Mouse (Mus musculus): ENCODE data around the gene Ubl7. TPM values are rescaled to one million over a fixed set of nuclear protein-coding genes. Genes with fewer than 3 reads are reported as not detected.

Ubl7 gene
- polyA plus RNA-seq (2012; rRNA removed; ENCODE audit: low replicate concordance) = 156 and 194 TPM in 2 replicates

GRCm38 (mm10) chr9:57910254-57911160, at the start of gene Ubl7:
Gene Ubl7, plus strand, starts transcription at chr9:57910979.

GRCm38 (mm10) chr9:57939431-57940348, 28.9 kb downstream of the Ubl7 start, which contains the start of gene Sema7a:
Gene Sema7a, plus strand, starts transcription at chr9:57940112.

Other genes with a start within 250 kb of the Ubl7 start
- 3.1 TPM in 1 of 2 replicates, not detected in the other for gene Cyp1a2, start 227.3 kb upstream of the Ubl7 start, polyA plus RNA-seq (2012; rRNA removed; ENCODE audit: low replicate concordance)
- 0.69 and 1.1 TPM in 2 replicates for gene Cyp1a1, start 223.1 kb upstream of the Ubl7 start, polyA plus RNA-seq (2012; rRNA removed; ENCODE audit: low replicate concordance)
- 11.0 and 14.9 TPM in 2 replicates for gene Edc3, start 202.4 kb upstream of the Ubl7 start, polyA plus RNA-seq (2012; rRNA removed; ENCODE audit: low replicate concordance)
- 82.5 and 138 TPM in 2 replicates for gene Clk3, start 145.1 kb upstream of the Ubl7 start, polyA plus RNA-seq (2012; rRNA removed; ENCODE audit: low replicate concordance)
- 18.6 and 25.9 TPM in 2 replicates for gene Arid3b, start 74.2 kb upstream of the Ubl7 start, polyA plus RNA-seq (2012; rRNA removed; ENCODE audit: low replicate concordance)
- gene Sema7a, start 29.1 kb downstream of the Ubl7 start, polyA plus RNA-seq (2012; rRNA removed; ENCODE audit: low replicate concordance) = 26.7 and 42.6 TPM in 2 replicates
- gene Cyp11a1, start 95.4 kb downstream of the Ubl7 start, polyA plus RNA-seq (2012; rRNA removed; ENCODE audit: low replicate concordance) = 1.1 and 1.8 TPM in 2 replicates
- 9.5 and 12.0 TPM in 2 replicates for gene Stra6, start 152.8 kb downstream of the Ubl7 start, polyA plus RNA-seq (2012; rRNA removed; ENCODE audit: low replicate concordance)
- gene Ccdc33, start 207.8 kb downstream of the Ubl7 start, polyA plus RNA-seq (2012; rRNA removed; ENCODE audit: low replicate concordance) = 0.45 and 0.55 TPM in 2 replicates

All from mammary gland, adult 2 months (tissue).